Mouse (Mus musculus) lung, postnatal 0 days (tissue): ENCODE data around the gene Dhx40.

ENCODE experiments used
- CTCF ChIP-seq: IDR thresholded peaks from 2 replicates; pipeline ENCODE4 v1.5.1; 2016; ENCODE audit warnings: antibody characterized with exemption, mild to moderate bottlenecking
- EP300 ChIP-seq: IDR thresholded peaks from 2 replicates; pipeline ENCODE4 v1.6.1; 2016; ENCODE audit warnings: antibody characterized with exemption, mild to moderate bottlenecking, control low read depth

GRCm38 (mm10) chr11:86833153-86833552, 25.6 kb upstream of the Dhx40 start:
- TF ChIP-seq CTCF (no peak), EP300 (no peak)
